Mouse (Mus musculus): ENCODE data around the gene Dnm2. TPM values are rescaled to one million over a fixed set of nuclear protein-coding genes. Genes with fewer than 3 reads are reported as not detected.

Gene Dnm2
- total and polyA plus RNA-seq, 2 experiments, result 28.9 to 74.4 TPM

DNA sequence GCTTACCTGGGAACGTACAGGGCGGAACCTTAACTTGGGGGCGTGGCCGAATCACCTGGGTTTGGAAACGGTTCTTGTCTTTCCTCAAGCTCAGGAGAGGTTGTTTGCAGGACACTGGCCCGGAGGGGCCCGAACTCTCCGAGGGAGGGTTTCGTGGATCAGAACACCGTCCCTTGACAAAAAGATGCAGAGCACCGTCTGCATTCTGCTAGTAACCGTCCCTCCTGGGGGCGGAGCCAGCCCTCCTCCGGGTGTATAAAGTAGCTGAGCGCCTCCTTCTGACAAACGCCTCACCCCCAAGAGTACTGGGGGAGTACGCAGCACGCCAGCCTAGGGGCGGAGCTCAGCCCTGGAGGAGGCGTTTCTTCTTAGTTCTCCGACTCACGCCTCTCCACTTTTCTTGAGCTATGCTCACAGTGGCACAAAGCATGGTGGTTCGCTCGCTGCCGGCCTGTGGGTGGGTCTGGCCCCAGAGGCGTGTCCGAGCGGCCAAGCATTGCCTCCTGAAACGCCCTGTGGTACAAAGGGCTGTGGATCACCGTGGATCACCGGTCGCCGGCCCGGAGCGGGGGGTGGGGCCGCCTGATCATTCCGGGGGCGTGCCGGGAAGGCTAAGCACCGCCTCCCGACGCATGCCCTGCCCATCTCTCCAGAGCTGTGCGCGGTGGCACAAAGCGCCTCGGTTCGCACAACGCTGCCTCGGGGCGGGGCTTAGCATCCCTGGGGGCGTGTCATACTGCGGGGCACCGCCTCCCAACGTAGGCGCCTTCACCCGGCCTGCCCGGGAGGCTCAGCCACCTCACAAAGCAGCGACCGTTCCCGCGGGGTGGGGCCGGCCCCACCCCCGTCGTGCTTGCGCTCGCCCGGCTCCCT, 121.4 kb downstream of the Dnm2 start:
- Histone ChIP-seq H3K9ac (ENCODE audit: low read depth, low read length) (peak overlapping the region; percentile 72), H3K79me2 (ENCODE audit: control insufficient read depth, insufficient read depth, low read length) (peaks cover 7% of the 10 kb centered on the region; the same call in 1 of the 2 replicates), H3K27ac (replicated peaks; ENCODE audit: insufficient read depth, low read depth, low read length) (peak overlapping the region; percentile 75), H3K36me3 (ENCODE audit: control insufficient read depth, insufficient read depth, low read length) (no peaks in the 10 kb centered on the region), H3K4me1 (ENCODE audit: control insufficient read depth, insufficient read depth, low read length) (peaks cover 2% of the 10 kb centered on the region), H3K4me3 (ENCODE audit: insufficient read depth, low read depth, low read length) (peak overlapping the region; percentile 72), H3K27me3 (ENCODE audit: control insufficient read depth, insufficient read depth, low read length) (no peaks in the 10 kb centered on the region)
- peak; percentile 90 for DNase-seq (ENCODE audit: extremely low read depth, low read depth, low spot score)
- TF ChIP-seq CTCF (IDR thresholded peaks at IDR 0.05; ENCODE audit: low read depth, low read length) (0 out of 2 replicates have a peak, but pooled peaks have one; percentile 12), POLR2A (IDR thresholded peaks at IDR 0.05; ENCODE audit: extremely low read depth, insufficient read depth, low read length) (0 out of 2 replicates have a peak, but pooled peaks have one; percentile 35)
- under 1% methylated on average over 67 of the region's 67 CpGs for WGBS

DNA sequence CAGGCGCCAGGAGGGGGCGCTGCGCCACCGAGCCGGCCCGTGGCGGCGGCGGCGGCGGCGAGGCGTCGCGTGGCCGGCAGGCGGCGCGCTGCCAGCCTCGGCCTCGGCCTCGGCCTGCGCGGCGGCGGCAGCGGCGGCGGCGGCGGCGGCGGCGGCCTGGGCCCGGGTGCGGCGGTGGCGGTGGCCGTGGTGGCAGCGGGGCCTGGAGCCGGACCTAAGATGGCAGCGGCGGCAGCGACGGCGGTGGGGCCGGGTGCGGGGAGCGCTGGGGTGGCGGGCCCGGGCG, 122.0 kb downstream of the Dnm2 start, which contains the start of gene Carm1:
TSS of gene Carm1 (plus strand) at position 106 of the 286 bp plus-strand sequence.
- Histone ChIP-seq H3K9ac (ENCODE audit: low read depth, low read length) (peak within 1 kb of the TSS; percentile 98), H3K4me1 (ENCODE audit: control insufficient read depth, insufficient read depth, low read length) (peaks cover 2% of the 10 kb centered on the region), H3K27me3 (ENCODE audit: control insufficient read depth, insufficient read depth, low read length) (no peaks in the 10 kb centered on the region), H3K79me2 (ENCODE audit: control insufficient read depth, insufficient read depth, low read length) (peaks cover 10% of the 10 kb centered on the region; the same call in 1 of the 2 replicates), H3K27ac (replicated peaks; ENCODE audit: insufficient read depth, low read depth, low read length) (peak within 1 kb of the TSS; percentile 75), H3K36me3 (ENCODE audit: control insufficient read depth, insufficient read depth, low read length) (no peaks in the 10 kb centered on the region), H3K4me3 (ENCODE audit: insufficient read depth, low read depth, low read length) (peak within 1 kb of the TSS; percentile 96)
- 10% methylated on average over 52 of the region's 52 CpGs for WGBS
- DNase-seq (ENCODE audit: extremely low read depth, low read depth, low spot score), result no peak
- TF ChIP-seq CTCF (IDR thresholded peaks at IDR 0.05; ENCODE audit: low read depth, low read length) (peak; percentile 65), POLR2A (IDR thresholded peaks at IDR 0.05; ENCODE audit: extremely low read depth, insufficient read depth, low read length) (no peak)

DNA sequence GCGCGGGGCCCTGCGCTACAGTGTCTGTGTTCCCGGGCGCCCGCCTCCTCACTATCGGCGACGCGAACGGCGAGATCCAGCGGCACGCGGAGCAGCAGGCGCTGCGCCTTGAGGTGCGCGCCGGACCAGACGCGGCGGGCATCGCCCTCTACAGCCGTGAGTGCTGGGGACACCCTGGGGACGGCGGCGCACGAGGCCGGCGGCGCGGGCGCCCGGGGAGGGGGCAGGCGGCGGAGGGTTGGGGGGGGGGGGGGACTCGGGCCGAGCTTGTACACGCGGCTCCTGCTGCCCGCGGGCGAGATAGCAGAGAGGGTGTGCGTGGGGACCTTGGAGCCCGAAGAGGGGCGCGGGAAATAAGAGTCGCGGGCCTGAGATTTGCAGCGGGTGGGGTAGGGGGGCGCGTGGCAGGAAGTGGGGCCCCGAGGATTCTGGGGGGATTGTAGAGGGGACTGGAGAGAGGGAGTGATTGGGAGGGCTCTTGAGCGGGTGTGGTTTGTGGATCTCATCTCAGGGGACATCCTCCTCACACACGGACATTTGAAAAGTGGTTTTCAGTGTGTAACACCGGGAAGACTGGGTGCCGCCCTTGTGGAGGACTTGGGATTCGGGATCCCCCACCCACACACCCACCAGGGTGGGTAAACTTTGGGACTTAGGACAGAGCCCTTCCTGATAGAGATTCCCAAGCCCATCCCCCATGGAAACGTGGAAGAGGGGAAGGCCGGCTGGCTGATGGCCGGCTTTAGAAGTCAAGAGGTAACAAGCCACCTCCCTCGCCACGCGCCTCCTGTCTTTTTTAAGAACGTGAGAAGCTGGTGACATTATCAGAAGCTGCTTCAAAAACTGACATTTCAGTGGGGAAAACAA, 122.6 kb downstream of the Dnm2 start:
- peak overlapping the region; percentile 62 for H3K27ac ChIP-seq (replicated peaks; ENCODE audit: insufficient read depth, low read depth, low read length)
- TF ChIP-seq POLR2A (IDR thresholded peaks at IDR 0.05; ENCODE audit: extremely low read depth, insufficient read depth, low read length) (no peak), CTCF (IDR thresholded peaks at IDR 0.05; ENCODE audit: low read depth, low read length) (0 out of 2 replicates have a peak, but pooled peaks have one; percentile 16)
- peak overlapping the region; percentile 98 for H3K9ac ChIP-seq (ENCODE audit: low read depth, low read length)
- H3K79me2 ChIP-seq (ENCODE audit: control insufficient read depth, insufficient read depth, low read length), result peaks cover 10% of the 10 kb centered on the region; the same call in 1 of the 2 replicates
- peak overlapping the region; percentile 96 for H3K4me3 ChIP-seq (ENCODE audit: insufficient read depth, low read depth, low read length)
- H3K4me1 ChIP-seq (ENCODE audit: control insufficient read depth, insufficient read depth, low read length), result peaks cover 2% of the 10 kb centered on the region
- H3K27me3 ChIP-seq (ENCODE audit: control insufficient read depth, insufficient read depth, low read length), result no peaks in the 10 kb centered on the region
- under 1% methylated on average over 60 of the region's 66 CpGs for WGBS
- peak; percentile 29 for DNase-seq (ENCODE audit: extremely low read depth, low read depth, low spot score)
- H3K36me3 ChIP-seq (ENCODE audit: control insufficient read depth, insufficient read depth, low read length), result no peaks in the 10 kb centered on the region

DNA sequence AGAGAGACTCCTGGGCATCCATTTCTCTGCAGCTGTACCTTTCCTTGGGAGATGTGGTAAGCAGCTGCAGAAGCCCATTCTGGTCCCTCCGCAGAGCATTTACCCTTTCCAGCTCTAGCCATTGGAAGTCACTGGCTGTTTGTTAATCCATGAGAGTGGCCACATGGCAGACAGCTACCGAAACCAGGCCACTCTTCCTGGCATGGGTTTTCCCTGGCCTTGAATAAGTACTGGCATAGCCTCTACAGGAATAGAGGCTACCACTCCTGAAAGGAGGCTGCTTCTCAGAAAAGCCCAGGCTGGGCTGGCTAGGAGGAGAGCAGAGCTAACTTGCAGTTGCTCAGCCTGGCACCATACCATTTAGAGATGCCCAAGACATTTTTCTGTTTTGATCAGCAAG, 126.3 kb downstream of the Dnm2 start:
- no peak for TF ChIP-seq POLR2A (IDR thresholded peaks at IDR 0.05; ENCODE audit: extremely low read depth, insufficient read depth, low read length)
- no peak for TF ChIP-seq CTCF (IDR thresholded peaks at IDR 0.05; ENCODE audit: low read depth, low read length)
- Histone ChIP-seq H3K4me1 (ENCODE audit: control insufficient read depth, insufficient read depth, low read length) (no peaks in the 10 kb centered on the region; the same call in 1 of the 2 replicates), H3K27me3 (ENCODE audit: control insufficient read depth, insufficient read depth, low read length) (no peaks in the 10 kb centered on the region), H3K27ac (replicated peaks; ENCODE audit: insufficient read depth, low read depth, low read length) (no peak overlapping the region), H3K4me3 (ENCODE audit: insufficient read depth, low read depth, low read length) (no peak overlapping the region), H3K9ac (ENCODE audit: low read depth, low read length) (no peak overlapping the region), H3K79me2 (ENCODE audit: control insufficient read depth, insufficient read depth, low read length) (peaks cover 10% of the 10 kb centered on the region; the same call in 1 of the 2 replicates), H3K36me3 (ENCODE audit: control insufficient read depth, insufficient read depth, low read length) (no peaks in the 10 kb centered on the region)
- no peak for DNase-seq (ENCODE audit: extremely low read depth, low read depth, low spot score)
- WGBS, result 88% methylated on average over 2 of the region's 2 CpGs

DNA sequence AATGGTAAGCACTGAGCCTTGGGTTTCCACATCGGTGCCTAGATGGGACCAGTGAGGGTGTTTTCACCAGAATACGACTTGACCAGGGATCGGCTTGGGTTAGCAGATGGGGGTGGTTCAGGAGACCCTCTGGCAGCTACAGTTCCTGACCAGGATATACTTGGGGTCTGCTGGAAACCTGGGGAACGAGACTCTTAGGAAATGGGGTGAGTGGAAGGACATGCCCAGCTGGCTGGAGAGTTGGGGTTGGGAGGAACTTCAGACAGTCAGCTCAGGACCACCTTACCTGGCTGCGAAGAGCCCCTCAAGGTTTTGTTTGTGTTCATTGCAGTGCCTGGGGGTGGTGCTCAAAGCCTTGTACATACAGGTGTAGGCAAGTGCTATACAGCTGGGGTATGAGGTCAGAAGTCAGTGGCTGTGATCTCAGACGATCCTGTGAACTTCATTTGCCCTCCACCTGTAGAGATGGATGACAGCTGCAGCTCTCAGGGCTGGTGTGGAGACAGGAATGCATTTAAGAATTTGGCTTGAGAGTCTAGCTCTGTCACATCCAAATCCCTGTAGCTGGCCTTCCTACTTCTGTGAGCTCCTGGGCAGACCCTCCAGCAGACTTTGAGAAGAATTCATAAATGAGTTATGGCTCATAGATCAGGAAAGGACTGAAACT, 129.0 kb downstream of the Dnm2 start:
- Histone ChIP-seq H3K4me3 (ENCODE audit: insufficient read depth, low read depth, low read length) (no peak overlapping the region), H3K4me1 (ENCODE audit: control insufficient read depth, insufficient read depth, low read length) (0 out of 2 replicates have a peak, but pooled peaks cover 2% of the 10 kb centered on the region), H3K9ac (ENCODE audit: low read depth, low read length) (no peak overlapping the region), H3K27ac (replicated peaks; ENCODE audit: insufficient read depth, low read depth, low read length) (no peak overlapping the region), H3K27me3 (ENCODE audit: control insufficient read depth, insufficient read depth, low read length) (no peaks in the 10 kb centered on the region), H3K36me3 (ENCODE audit: control insufficient read depth, insufficient read depth, low read length) (no peaks in the 10 kb centered on the region), H3K79me2 (ENCODE audit: control insufficient read depth, insufficient read depth, low read length) (peaks cover 21% of the 10 kb centered on the region; the same call in 1 of the 2 replicates)
- WGBS, result 83% methylated on average over 6 of the region's 6 CpGs
- TF ChIP-seq CTCF (IDR thresholded peaks at IDR 0.05; ENCODE audit: low read depth, low read length), result no peak
- DNase-seq (ENCODE audit: extremely low read depth, low read depth, low spot score), result no peak

Measured in liver, adult 2 months (tissue).